Mouse (Mus musculus) layer of hippocampus, postnatal 25 days (tissue): ENCODE data around the gene Ralgps1. TPM values are rescaled to one million over a fixed set of nuclear protein-coding genes. Genes with fewer than 3 reads are reported as not detected.

Experiments
- DNase-seq, 2 experiments: peaks; one replicate each; pipeline ENCODE4 v3.0.0; 2022; ENCODE audit warnings: mixed read lengths in 2 of 2, low spot score in 1 of 2; ENCODE audit errors: extremely low spot score in 1 of 2
- total RNA-seq, 2 experiments: library from RNA; stranded (reverse); gene quantifications; 2 replicates each; pipeline ENCODE4 v1.2.3; 2021

Ralgps1 gene
- total RNA-seq, 2 experiments from 2014 or later: 53.9 to 63.2 TPM

- no peak for DNase-seq
Observed at GRCm38 (mm10) chr2:33183321-33183720, 188.0 kb downstream of the Ralgps1 start.

GRCm38 (mm10) chr2:33179930-33180630 is 191.2 kb downstream of the Ralgps1 start:
- no peak for DNase-seq

- DNase-seq: no peak
Observed at GRCm38 (mm10) chr2:33179171-33179929, 191.9 kb downstream of the Ralgps1 start.

- no peak for DNase-seq
Observed at GRCm38 (mm10) chr2:33178243-33178932, 192.9 kb downstream of the Ralgps1 start.

GRCm38 (mm10) chr2:33177443-33178242 is 193.6 kb downstream of the Ralgps1 start:
- DNase-seq: no peak

GRCm38 (mm10) chr2:33176921-33177320 is 194.4 kb downstream of the Ralgps1 start:
- no peak for DNase-seq

- DNase-seq: no peak
Observed at GRCm38 (mm10) chr2:33176516-33176915, 194.8 kb downstream of the Ralgps1 start.

GRCm38 (mm10) chr2:33173686-33174085 is 197.6 kb downstream of the Ralgps1 start:
- no peak for DNase-seq

- no peak for DNase-seq
Observed at GRCm38 (mm10) chr2:33173126-33173525, 198.2 kb downstream of the Ralgps1 start.

- no peak for DNase-seq
Observed at GRCm38 (mm10) chr2:33170777-33171565, 200.3 kb downstream of the Ralgps1 start.

GRCm38 (mm10) chr2:33169445-33169844 is 201.8 kb downstream of the Ralgps1 start:
- DNase-seq: no peak

GRCm38 (mm10) chr2:33167060-33167459 is 204.2 kb downstream of the Ralgps1 start:
- DNase-seq: no peak

GRCm38 (mm10) chr2:33165710-33166374 is 205.4 kb downstream of the Ralgps1 start:
- DNase-seq: no peak

GRCm38 (mm10) chr2:33165229-33165628 is 206.1 kb downstream of the Ralgps1 start:
- no peak for DNase-seq

- no peak for DNase-seq
Observed at GRCm38 (mm10) chr2:33164646-33165045, 206.6 kb downstream of the Ralgps1 start.

GRCm38 (mm10) chr2:33162126-33162525 is 209.2 kb downstream of the Ralgps1 start:
- DNase-seq: no peak

GRCm38 (mm10) chr2:33160326-33160973 is 210.8 kb downstream of the Ralgps1 start:
- DNase-seq: no peak

- no peak for DNase-seq
Observed at GRCm38 (mm10) chr2:33159593-33159992, 211.7 kb downstream of the Ralgps1 start.

GRCm38 (mm10) chr2:33158895-33159294 is 212.4 kb downstream of the Ralgps1 start:
- no peak for DNase-seq
